Mouse (Mus musculus) liver, adult 2 months (tissue): Measurements from ENCODE around the gene Myog. TPM values are rescaled to one million over a fixed set of nuclear protein-coding genes. Genes with fewer than 3 reads are reported as not detected.
A peak's percentile ranks its signal among the peaks of the same experiment; 100 is the strongest.

Source experiments
- DNase-seq: peaks from one replicate; pipeline ENCODE4 v3.0.0-alpha.2; 2011; ENCODE audit warnings: low read depth, low spot score; ENCODE audit errors: extremely low read depth
- H3K27ac ChIP-seq: fragments of 200-500 bp; replicated peaks from 2 replicates; pipeline ENCODE4 v1.5.1; 2012; ENCODE audit warnings: low read depth, mild to moderate bottlenecking, control low read depth, inconsistent platforms, low read length; ENCODE audit not compliant: insufficient read depth
- H3K27me3 ChIP-seq: fragments of 200-500 bp; 2 replicates; pipeline ENCODE4 v1.6.1; 2012; ENCODE audit warnings: mild to moderate bottlenecking, moderate library complexity, low read length, inconsistent platforms; ENCODE audit not compliant: control insufficient read depth, insufficient read depth
- H3K36me3 ChIP-seq: fragments of 200-500 bp; 2 replicates; pipeline ENCODE4 v1.6.1; 2012; ENCODE audit warnings: low read length, inconsistent platforms; ENCODE audit not compliant: control insufficient read depth, insufficient read depth
- H3K4me1 ChIP-seq: fragments of 200-500 bp; 2 replicates; pipeline ENCODE4 v1.6.1; 2011; ENCODE audit warnings: low read length; ENCODE audit not compliant: control insufficient read depth, insufficient read depth
- H3K4me3 ChIP-seq: fragments of 200-500 bp; 2 replicates; pipeline ENCODE4 v1.5.1; 2011; ENCODE audit warnings: low read depth, mild to moderate bottlenecking, control low read depth, low read length, moderate library complexity; ENCODE audit not compliant: insufficient read depth
- H3K79me2 ChIP-seq: fragments of 200-500 bp; 2 replicates; pipeline ENCODE4 v1.6.1; 2012; ENCODE audit warnings: inconsistent platforms, mild to moderate bottlenecking, low read length, moderate library complexity; ENCODE audit not compliant: control insufficient read depth, insufficient read depth
- H3K9ac ChIP-seq: fragments of 200-500 bp; 2 replicates; pipeline ENCODE4 v1.6.1; 2012; ENCODE audit warnings: low read depth, mild to moderate bottlenecking, control low read depth, inconsistent platforms, low read length
- CTCF ChIP-seq: fragments of 200-500 bp; IDR thresholded peaks from 2 replicates; pipeline ENCODE4 v1.5.1; 2011; ENCODE audit warnings: low read depth, low read length, control low read depth
- POLR2A ChIP-seq: fragments of 200-500 bp; IDR thresholded peaks from 2 replicates; pipeline ENCODE4 v1.6.1; 2011; ENCODE audit warnings: low read length, control low read depth; ENCODE audit not compliant: insufficient read depth; ENCODE audit errors: extremely low read depth
- WGBS: fragments of 180-500 bp; shearing (Covaris S2); methylation state at CpG from one replicate; pipeline ENCODE4 v1.1.7; 2018; 5-methylcytosine and 5-hydroxymethylcytosine counted together
- polyA plus RNA-seq: library from polyadenylated mRNA; depleted of rRNA; stranded (reverse); fragments of >200 nt; gene quantifications from 2 replicates; pipeline ENCODE4 v1.2.3, GENCODE M21; 2012
- total RNA-seq: library from RNA; depleted of rRNA; stranded (reverse); fragments of >200 nt; gene quantifications from 2 replicates; pipeline ENCODE4 v1.2.3, GENCODE M21; 2014

Myog gene
- total and polyA plus RNA-seq, 2 experiments: not detected

- Histone ChIP-seq H3K27ac (peak overlapping the region; percentile 25; the same call in 1 of the 2 replicates), H3K79me2 (no peaks in the 10 kb centered on the region), H3K4me1 (peaks cover 9% of the 10 kb centered on the region), H3K36me3 (no peaks in the 10 kb centered on the region), H3K9ac (no peak overlapping the region), H3K27me3 (peaks cover 8% of the 10 kb centered on the region), H3K4me3 (no peak overlapping the region)
- 55% methylated on average over 3 of the region's 3 CpGs for WGBS
- DNase-seq: peak; percentile 72
- TF ChIP-seq CTCF: no peak
- no peak for TF ChIP-seq POLR2A
Observed at GRCm38 (mm10) chr1:134293738-134294604, 4.2 kb downstream of the Myog start.

- 97% methylated on average over 8 of the region's 8 CpGs for WGBS
- H3K27me3 ChIP-seq: peaks cover 13% of the 10 kb centered on the region
- no peak for DNase-seq
- TF ChIP-seq POLR2A (no peak), CTCF (no peak)
- H3K4me1 ChIP-seq: peaks cover 10% of the 10 kb centered on the region
- H3K9ac ChIP-seq: no peak overlapping the region
- no peak overlapping the region for H3K27ac ChIP-seq
- no peak overlapping the region for H3K4me3 ChIP-seq
- no peaks in the 10 kb centered on the region for H3K36me3 ChIP-seq
- no peaks in the 10 kb centered on the region for H3K79me2 ChIP-seq
Observed at GRCm38 (mm10) chr1:134297265-134297664, 7.5 kb downstream of the Myog start.

- DNase-seq: no peak
- Histone ChIP-seq H3K4me3 (peak overlapping the region; percentile 42; the same call in 1 of the 2 replicates), H3K27ac (no peak overlapping the region), H3K79me2 (no peaks in the 10 kb centered on the region), H3K9ac (no peak overlapping the region), H3K27me3 (peaks cover 13% of the 10 kb centered on the region), H3K4me1 (peaks cover 7% of the 10 kb centered on the region), H3K36me3 (no peaks in the 10 kb centered on the region)
- TF ChIP-seq CTCF (no peak), POLR2A (no peak)
- 8% methylated on average over 55 of the region's 59 CpGs for WGBS
Observed at GRCm38 (mm10) chr1:134298636-134299411, 9.0 kb downstream of the Myog start.

GRCm38 (mm10) chr1:134302568-134303238 lies 12.9 kb downstream of the Myog start:
- TF ChIP-seq CTCF (no peak), POLR2A (no peak)
- peaks cover 13% of the 10 kb centered on the region for H3K27me3 ChIP-seq
- no peaks in the 10 kb centered on the region for H3K79me2 ChIP-seq
- 0 out of 2 replicates have a peak, but pooled peaks cover 1% of the 10 kb centered on the region for H3K4me1 ChIP-seq
- H3K4me3 ChIP-seq: no peak overlapping the region
- DNase-seq: peak; percentile 44
- peak overlapping the region; percentile 38; the same call in 1 of the 2 replicates for H3K27ac ChIP-seq
- no peak overlapping the region for H3K9ac ChIP-seq
- WGBS: 50% methylated on average over 8 of the region's 8 CpGs
- no peaks in the 10 kb centered on the region for H3K36me3 ChIP-seq

- Histone ChIP-seq H3K27ac (no peak overlapping the region), H3K27me3 (no peaks in the 10 kb centered on the region), H3K36me3 (no peaks in the 10 kb centered on the region), H3K79me2 (no peaks in the 10 kb centered on the region), H3K4me1 (no peaks in the 10 kb centered on the region), H3K9ac (no peak overlapping the region), H3K4me3 (no peak overlapping the region)
- DNase-seq: no peak
- 93% methylated on average over 9 of the region's 9 CpGs for WGBS
- TF ChIP-seq POLR2A (no peak), CTCF (no peak)
Observed at GRCm38 (mm10) chr1:134304940-134305339, 15.2 kb downstream of the Myog start.
